Mouse (Mus musculus) forebrain, embryonic 16.5 days (tissue): ENCODE measurements at regions not wholly inside any gene's neighbourhood (a gene's known extent, or its start where the extent isn't known, plus 50 kb on each side); places are given as distances from the start of the nearest gene placed in this dataset.
A peak's percentile ranks its signal among the peaks of the same experiment; 100 is the strongest.

Experiments used
- ATAC-seq: fragments of 200-750 bp; cut with Nextera tagmentation; 2 replicates; pipeline ENCODE4 v1.8.0; 2017; ENCODE audit warnings: mild to moderate bottlenecking, moderate library complexity
- H3K27ac ChIP-seq: fragments of 300-500 bp; sonication (generic); 2 replicates; pipeline ENCODE4 v1.5.1; 2014; ENCODE audit warnings: low read length, control low read depth
- H3K27me3 ChIP-seq: fragments of 300-500 bp; sonication (generic); replicated peaks from 2 replicates; pipeline ENCODE4 v1.6.1; 2014; ENCODE audit warnings: low read length; ENCODE audit not compliant: control insufficient read depth, insufficient read depth
- H3K36me3 ChIP-seq: fragments of 300-500 bp; sonication (generic); 2 replicates; pipeline ENCODE4 v1.6.1; 2014; ENCODE audit not compliant: control insufficient read depth, insufficient read depth
- H3K4me1 ChIP-seq: fragments of 300-500 bp; sonication (generic); replicated peaks from 2 replicates; pipeline ENCODE4 v1.6.1; 2014; ENCODE audit warnings: low read length; ENCODE audit not compliant: control insufficient read depth, insufficient read depth
- H3K4me2 ChIP-seq: fragments of 300-500 bp; sonication (generic); 2 replicates; pipeline ENCODE4 v1.6.1; 2014; ENCODE audit warnings: mild to moderate bottlenecking, low read length, control low read depth
- H3K4me3 ChIP-seq: fragments of 300-500 bp; sonication (generic); replicated peaks from 2 replicates; pipeline ENCODE4 v1.5.1; 2014; ENCODE audit warnings: mild to moderate bottlenecking, low read length, control low read depth
- H3K9ac ChIP-seq: fragments of 300-500 bp; sonication (generic); replicated peaks from 2 replicates; pipeline ENCODE4 v1.6.1; 2014; ENCODE audit warnings: low read depth, low read length, control low read depth
- H3K9me3 ChIP-seq: fragments of 300-500 bp; sonication (generic); 2 replicates; pipeline ENCODE4 v1.6.1; 2016; ENCODE audit warnings: low read length; ENCODE audit not compliant: control insufficient read depth
- WGBS: fragments of 180-500 bp; shearing (Covaris S2); extraction: QIAGEN DNeasy Blood & Tissue Kit; methylation state at CpG from one replicate; pipeline ENCODE4 v1.1.7; 2014; 5-methylcytosine and 5-hydroxymethylcytosine counted together

DNA sequence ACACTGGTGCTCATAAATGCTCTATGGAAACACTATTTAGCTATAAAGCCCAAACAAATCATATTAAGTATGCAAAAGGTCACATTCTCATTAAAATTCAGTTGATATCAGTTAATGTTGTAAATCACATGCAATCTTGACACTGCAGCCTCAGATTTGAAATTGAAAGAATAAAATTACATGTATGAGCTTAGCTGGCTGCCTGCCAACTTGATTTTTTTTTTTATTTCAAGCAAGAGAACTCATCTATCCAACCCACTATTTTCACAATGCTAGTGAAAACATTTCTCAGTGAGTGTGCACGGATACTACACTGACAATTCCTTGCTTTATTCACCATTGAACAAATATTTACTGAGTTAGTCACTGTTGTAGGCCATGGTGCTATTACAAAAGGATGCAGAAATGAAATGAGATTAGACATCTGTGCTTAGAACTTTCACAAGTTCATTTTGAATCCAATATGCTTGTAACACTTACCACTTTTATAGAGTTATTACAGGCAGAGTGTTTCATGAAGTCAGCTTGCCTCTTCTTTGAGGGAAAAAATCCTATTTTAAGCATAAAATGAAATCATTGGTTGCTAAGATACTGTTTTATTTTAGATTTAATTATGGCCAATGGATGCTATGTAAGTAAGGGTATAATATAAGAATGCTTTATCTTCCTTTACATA lies 539.4 kb downstream of the Tmtc2 start:
- peak; percentile 31; the same call in 1 of the 2 replicates for ATAC-seq
- Histone ChIP-seq H3K9ac (no peak overlapping the region), H3K4me1 (no peaks in the 10 kb centered on the region), H3K4me2 (no peak overlapping the region), H3K4me3 (no peak overlapping the region), H3K36me3 (no peaks in the 10 kb centered on the region), H3K9me3 (no peaks in the 10 kb centered on the region), H3K27ac (no peak overlapping the region), H3K27me3 (no peaks in the 10 kb centered on the region)
- WGBS: 56% methylated on average over 1 of the region's 1 CpGs

DNA sequence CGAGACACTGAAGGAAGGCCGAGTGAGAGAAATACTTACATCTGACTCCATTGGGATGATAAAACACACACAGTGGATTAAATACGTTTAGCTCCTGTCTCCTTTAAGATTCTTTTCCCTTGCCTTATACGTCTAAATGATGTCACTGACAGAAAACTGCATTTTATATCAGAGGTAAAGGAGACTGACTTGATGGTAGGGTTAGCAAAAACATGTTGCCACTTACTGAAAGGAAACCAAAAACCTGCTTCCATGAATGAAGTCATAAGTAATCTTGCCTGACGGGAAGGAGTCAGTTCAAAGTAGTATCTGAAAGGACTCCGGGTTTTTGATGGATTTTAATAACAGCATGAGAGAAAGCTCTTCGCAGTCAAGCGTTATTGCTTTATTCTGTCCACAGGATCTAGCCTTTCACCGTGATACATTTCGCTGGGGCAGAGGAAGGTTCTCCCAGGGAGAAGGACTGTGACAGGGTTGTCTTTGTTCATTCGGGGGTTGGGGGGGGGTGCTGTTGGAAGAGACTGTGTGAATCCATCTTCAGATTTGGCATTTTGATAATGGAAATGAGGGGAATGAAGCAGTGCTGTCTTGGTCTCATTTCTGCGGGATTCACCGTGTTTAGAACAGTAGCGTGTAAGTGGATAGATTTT lies 553.7 kb downstream of the Tmtc2 start:
- H3K4me1 ChIP-seq: no peaks in the 10 kb centered on the region
- ATAC-seq: no peak
- H3K27ac ChIP-seq: no peak overlapping the region
- H3K36me3 ChIP-seq: no peaks in the 10 kb centered on the region
- no peak overlapping the region for H3K4me2 ChIP-seq
- no peaks in the 10 kb centered on the region for H3K9me3 ChIP-seq
- no peak overlapping the region for H3K4me3 ChIP-seq
- no peaks in the 10 kb centered on the region for H3K27me3 ChIP-seq
- H3K9ac ChIP-seq: no peak overlapping the region
- WGBS: 78% methylated on average over 14 of the region's 14 CpGs

DNA sequence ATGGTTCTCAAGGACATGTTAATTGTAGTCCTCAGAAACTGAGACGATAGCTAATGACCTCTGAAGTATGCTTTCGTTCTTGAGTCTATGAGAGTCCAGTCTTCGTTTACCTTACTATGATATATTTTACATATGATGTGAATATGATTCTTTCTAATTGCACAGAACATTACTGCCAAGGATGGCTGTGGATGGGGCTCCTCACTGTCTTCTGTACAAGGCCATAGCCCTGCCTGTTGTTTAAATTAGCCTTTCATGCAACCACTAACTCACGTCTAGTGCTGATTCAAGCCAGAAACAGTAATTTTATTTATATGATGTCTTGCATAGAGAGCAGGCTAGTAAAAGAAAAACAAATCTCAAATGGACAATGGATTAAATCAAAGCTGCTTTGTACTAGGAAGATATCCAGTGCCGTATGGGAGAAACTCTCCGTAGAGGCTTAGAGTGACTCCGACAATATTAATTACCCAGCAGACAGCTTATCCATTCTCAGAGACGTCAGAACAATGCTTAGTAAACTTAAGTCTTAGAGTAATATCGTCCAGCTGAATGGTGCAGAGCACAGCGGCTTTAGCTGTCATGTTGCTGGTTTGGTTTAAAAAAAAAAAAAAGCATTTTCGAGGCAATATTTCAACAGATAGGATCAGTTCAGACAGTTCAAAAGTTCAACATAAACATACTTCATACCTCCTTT lies 554.3 kb downstream of the Tmtc2 start:
- Histone ChIP-seq H3K9me3 (no peaks in the 10 kb centered on the region), H3K4me3 (no peak overlapping the region), H3K36me3 (no peaks in the 10 kb centered on the region), H3K4me2 (no peak overlapping the region), H3K27me3 (no peaks in the 10 kb centered on the region), H3K9ac (no peak overlapping the region), H3K27ac (no peak overlapping the region), H3K4me1 (no peaks in the 10 kb centered on the region)
- WGBS: 59% methylated on average over 11 of the region's 11 CpGs
- ATAC-seq: no peak
